Mouse (Mus musculus): Measurements from ENCODE around the gene Ccdc130.

DNA sequence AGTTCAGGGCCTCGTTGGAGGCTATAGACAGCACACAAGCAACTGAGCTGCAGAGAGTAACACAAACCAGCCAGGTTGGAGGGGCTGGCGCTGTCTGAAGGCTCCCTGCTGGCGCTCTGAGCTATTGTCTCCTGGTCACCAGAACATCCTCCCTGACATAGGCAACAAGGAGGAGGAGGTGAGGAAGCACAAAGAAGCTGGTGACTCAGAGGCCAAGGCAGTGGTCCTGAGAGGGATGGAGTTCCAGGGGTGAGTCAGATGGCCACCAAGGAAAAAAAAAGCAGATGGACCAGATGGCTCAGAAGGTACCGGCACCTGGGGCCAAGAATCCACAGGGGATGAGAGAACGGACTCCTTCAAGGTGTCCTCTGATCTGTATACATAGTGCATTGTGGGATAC lies 20.9 kb upstream of the Ccdc130 start:
- no peak for TF ChIP-seq CTCF (IDR thresholded peaks at IDR 0.05; ENCODE audit: low read depth)
- no peak for TF ChIP-seq EP300 (IDR thresholded peaks at IDR 0.05; ENCODE audit: low read depth)
